Mouse (Mus musculus) embryonic stem cell, embryonic (primary cell): ENCODE results near the gene Cited4.

ENCODE experiments used
- CTCF ChIA-PET, 4 experiments: fragments of 300-600 bp in 2 of 4; fragments of 350-600 bp in 2 of 4; sonication (Branson Sonifier 250); formaldehyde crosslinking; loops; one replicate each; lab custom pipeline; 2022; ENCODE audit warnings: inconsistent platforms in 2 of 4; lab: Charles Lee
- POLR2A ChIA-PET, 4 experiments: fragments of 300-600 bp in 2 of 4; fragments of 350-600 bp in 2 of 4; sonication (Branson Sonifier 250); formaldehyde crosslinking; loops; one replicate each; lab custom pipeline; 2022; ENCODE audit warnings: antibody characterized with exemption in 4 of 4, inconsistent platforms in 1 of 4; lab: Charles Lee

Cited4 gene

GRCm38 (mm10) chr4:120702511-120702910, 36.1 kb downstream of the Cited4 start:
- POLR2A ChIA-PET: interaction anchor here in 2 of 4 experiments (1.0 to 1.6 kb wide), 2 partner anchors 36 to 133 kb away, joined by 3 to 4 read pairs; partner anchors contain the start of genes Cited4 (in 1 of the 2) and Ctps (in 1 of the 2)

GRCm38 (mm10) chr4:120712236-120712635, 45.9 kb downstream of the Cited4 start:
- ChIA-PET POLR2A (interaction anchor here in 2 of 4 experiments (0.7 to 1.6 kb wide), 2 partner anchors 34 to 422 kb away, joined by 3 read pairs; no protein-coding TSS in a partner anchor), CTCF (interaction anchor here in 1 of 4 experiments (1.2 kb wide), 2 partner anchors 19 to 30 kb away, joined by 3 read pairs; no protein-coding TSS in a partner anchor)

More at GRCm38 (mm10) chr4:120702511-120702910, 36.1 kb downstream of the Cited4 start:
- CTCF ChIA-PET: interaction anchor here in 2 of 4 experiments (1.6 to 2.6 kb wide), 3 partner anchors 10 to 20 kb away, joined by 3 to 11 read pairs (median 7); no protein-coding TSS in a partner anchor

- POLR2A ChIA-PET: interaction anchor here in 2 of 4 experiments (0.6 to 0.7 kb wide), 2 partner anchors 177 to 421 kb away, joined by 3 read pairs; no protein-coding TSS in a partner anchor
- CTCF ChIA-PET: interaction anchor here in 1 of 4 experiments (1.2 kb wide), 1 partner anchor 20 kb away, joined by 3 read pairs; no protein-coding TSS in a partner anchor
Measured at GRCm38 (mm10) chr4:120713021-120713420, 46.6 kb downstream of the Cited4 start.

- ChIA-PET CTCF (no interaction called here), POLR2A (interaction anchor here in 1 of 4 experiments (1.1 kb wide), 1 partner anchor 21 kb away, joined by 4 read pairs; no protein-coding TSS in a partner anchor)
Measured at GRCm38 (mm10) chr4:120713856-120714497, 47.6 kb downstream of the Cited4 start.

GRCm38 (mm10) chr4:120716141-120716571, 49.8 kb downstream of the Cited4 start:
- ChIA-PET CTCF (interaction anchor here in 3 of 4 experiments (0.7 to 1.7 kb wide), 4 partner anchors 20 to 444 kb away, joined by 3 to 10 read pairs (median 4); no protein-coding TSS in a partner anchor), POLR2A (interaction anchor here in 3 of 4 experiments (0.6 to 3.4 kb wide), 14 partner anchors 10 to 208 kb away, joined by 3 to 12 read pairs (median 4); partner anchors contain the start of genes Cited4 (in 2 of the 3) and Exo5 (in 1 of the 3))

GRCm38 (mm10) chr4:120716765-120717164, 50.4 kb downstream of the Cited4 start:
- ChIA-PET POLR2A (interaction anchor here (0.9 to 3.4 kb wide), 10 partner anchors 12 to 147 kb away, joined by 3 to 12 read pairs (median 4); partner anchors contain the start of genes Cited4 (in 2 of the 4) and Ctps (in 1 of the 4)), CTCF (interaction anchor here in 3 of 4 experiments (0.6 to 1.7 kb wide), 5 partner anchors 19 to 445 kb away, joined by 3 to 10 read pairs (median 4); no protein-coding TSS in a partner anchor)
